Mouse (Mus musculus): ENCODE data around the gene Knstrn. TPM values are rescaled to one million over a fixed set of nuclear protein-coding genes. Genes with fewer than 3 reads are reported as not detected.

The Knstrn gene
- polyA plus RNA-seq, 1 experiment, result 126 TPM

GRCm38 (mm10) chr2:118862340-118862675, 48.5 kb downstream of the Knstrn start:
- H3K4me3 ChIP-seq (ENCODE audit: control insufficient read depth, low read depth, low read length), result peak overlapping the region; percentile 82

GRCm38 (mm10) chr2:118870601-118871000, 56.8 kb downstream of the Knstrn start:
- H3K27me3 ChIP-seq (ENCODE audit: control insufficient read depth, insufficient read depth, low read length), result no peaks in the 10 kb centered on the region
- no peak overlapping the region for H3K27ac ChIP-seq (ENCODE audit: control insufficient read depth, insufficient read depth, low read depth, low read length)
- no peaks in the 10 kb centered on the region for H3K36me3 ChIP-seq (ENCODE audit: control insufficient read depth, insufficient read depth, low read length)
- H3K4me3 ChIP-seq (ENCODE audit: control insufficient read depth, low read depth, low read length), result peak overlapping the region; percentile 23; the same call in 1 of the 2 replicates
- TF ChIP-seq CTCF (IDR thresholded peaks at IDR 0.05; ENCODE audit: control insufficient read depth, insufficient read depth, insufficient replicate concordance, low read depth, low read length), result no peak
- no peak for TF ChIP-seq POLR2A (IDR thresholded peaks at IDR 0.05; ENCODE audit: control insufficient read depth, low read depth, low read length)
- peaks cover 3% of the 10 kb centered on the region; the same call in 1 of the 2 replicates for H3K4me1 ChIP-seq (ENCODE audit: control insufficient read depth, insufficient read depth, low read length)

More at GRCm38 (mm10) chr2:118862340-118862675, 48.5 kb downstream of the Knstrn start:
- no peak for TF ChIP-seq CTCF (IDR thresholded peaks at IDR 0.05; ENCODE audit: control insufficient read depth, insufficient read depth, insufficient replicate concordance, low read depth, low read length)
- no peak for TF ChIP-seq POLR2A (IDR thresholded peaks at IDR 0.05; ENCODE audit: control insufficient read depth, low read depth, low read length)
- peaks cover 6% of the 10 kb centered on the region for H3K4me1 ChIP-seq (ENCODE audit: control insufficient read depth, insufficient read depth, low read length)
- no peaks in the 10 kb centered on the region for H3K27me3 ChIP-seq (ENCODE audit: control insufficient read depth, insufficient read depth, low read length)
- H3K36me3 ChIP-seq (ENCODE audit: control insufficient read depth, insufficient read depth, low read length), result no peaks in the 10 kb centered on the region
- peak overlapping the region; percentile 77 for H3K27ac ChIP-seq (ENCODE audit: control insufficient read depth, insufficient read depth, low read depth, low read length)

DNA sequence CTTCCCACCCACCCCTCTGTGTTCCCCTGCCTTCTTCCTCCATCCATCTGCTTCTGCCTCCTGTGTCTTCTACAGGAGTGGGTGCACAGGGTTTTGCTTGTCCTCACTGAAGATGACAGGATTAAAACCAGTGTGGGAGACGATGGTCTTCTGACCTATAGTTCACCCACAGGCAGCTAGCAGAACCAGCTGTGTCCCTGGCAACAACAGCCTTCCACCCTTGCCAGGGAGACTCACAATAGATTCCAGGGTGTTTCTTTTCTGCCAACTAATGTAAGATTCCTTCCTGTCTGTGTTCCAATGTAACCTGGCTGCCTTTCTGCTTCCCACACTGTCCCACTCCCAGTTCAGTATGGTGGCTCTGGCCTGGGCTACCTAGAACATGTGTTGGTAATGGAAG, 57.2 kb downstream of the Knstrn start:
- no peak for TF ChIP-seq POLR2A (IDR thresholded peaks at IDR 0.05; ENCODE audit: control insufficient read depth, low read depth, low read length)
- no peak for TF ChIP-seq CTCF (IDR thresholded peaks at IDR 0.05; ENCODE audit: control insufficient read depth, insufficient read depth, insufficient replicate concordance, low read depth, low read length)
- Histone ChIP-seq H3K4me1 (ENCODE audit: control insufficient read depth, insufficient read depth, low read length) (peaks cover 3% of the 10 kb centered on the region; the same call in 1 of the 2 replicates), H3K27ac (ENCODE audit: control insufficient read depth, insufficient read depth, low read depth, low read length) (no peak overlapping the region), H3K27me3 (ENCODE audit: control insufficient read depth, insufficient read depth, low read length) (no peaks in the 10 kb centered on the region), H3K36me3 (ENCODE audit: control insufficient read depth, insufficient read depth, low read length) (no peaks in the 10 kb centered on the region), H3K4me3 (ENCODE audit: control insufficient read depth, low read depth, low read length) (no peak overlapping the region)

- Histone ChIP-seq H3K27me3 (ENCODE audit: control insufficient read depth, insufficient read depth, low read length) (no peaks in the 10 kb centered on the region), H3K27ac (ENCODE audit: control insufficient read depth, insufficient read depth, low read depth, low read length) (no peak overlapping the region), H3K4me1 (ENCODE audit: control insufficient read depth, insufficient read depth, low read length) (peaks cover 3% of the 10 kb centered on the region; the same call in 1 of the 2 replicates), H3K4me3 (ENCODE audit: control insufficient read depth, low read depth, low read length) (no peak overlapping the region), H3K36me3 (ENCODE audit: control insufficient read depth, insufficient read depth, low read length) (no peaks in the 10 kb centered on the region)
- no peak for TF ChIP-seq POLR2A (IDR thresholded peaks at IDR 0.05; ENCODE audit: control insufficient read depth, low read depth, low read length)
Measured at GRCm38 (mm10) chr2:118873018-118873417, 59.2 kb downstream of the Knstrn start.

DNA sequence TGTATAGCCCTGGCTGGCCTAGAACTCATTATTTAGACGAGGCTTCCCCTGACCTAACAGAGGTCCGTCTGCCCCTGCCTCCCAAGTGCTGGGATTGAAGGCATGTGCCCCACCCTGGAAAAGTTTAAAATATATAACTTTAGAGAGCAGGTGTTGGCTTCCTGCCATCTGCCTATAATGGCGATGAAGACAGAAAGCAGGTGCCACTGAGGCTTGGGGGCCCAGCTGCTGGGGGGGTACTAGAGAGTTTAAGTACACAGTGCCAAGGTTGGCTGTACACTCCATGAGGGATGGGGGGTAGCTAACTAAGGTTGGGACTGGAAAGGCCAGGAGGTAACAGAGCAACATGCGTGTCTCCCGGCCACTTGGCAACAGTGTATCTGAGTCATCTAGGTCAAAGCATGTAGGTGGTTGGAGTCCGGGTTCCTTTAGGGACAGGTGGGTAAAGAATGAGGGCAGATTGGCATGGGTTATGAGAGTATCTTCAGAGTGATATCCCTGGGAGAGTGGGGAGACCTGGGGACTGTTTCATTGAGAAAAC, 60.2 kb downstream of the Knstrn start:
- TF ChIP-seq POLR2A (IDR thresholded peaks at IDR 0.05; ENCODE audit: control insufficient read depth, low read depth, low read length) (no peak), CTCF (IDR thresholded peaks at IDR 0.05; ENCODE audit: control insufficient read depth, insufficient read depth, insufficient replicate concordance, low read depth, low read length) (no peak)
- H3K36me3 ChIP-seq (ENCODE audit: control insufficient read depth, insufficient read depth, low read length), result no peaks in the 10 kb centered on the region
- no peaks in the 10 kb centered on the region for H3K27me3 ChIP-seq (ENCODE audit: control insufficient read depth, insufficient read depth, low read length)
- H3K27ac ChIP-seq (ENCODE audit: control insufficient read depth, insufficient read depth, low read depth, low read length), result no peak overlapping the region
- peaks cover 3% of the 10 kb centered on the region; the same call in 1 of the 2 replicates for H3K4me1 ChIP-seq (ENCODE audit: control insufficient read depth, insufficient read depth, low read length)
- no peak overlapping the region for H3K4me3 ChIP-seq (ENCODE audit: control insufficient read depth, low read depth, low read length)

DNA sequence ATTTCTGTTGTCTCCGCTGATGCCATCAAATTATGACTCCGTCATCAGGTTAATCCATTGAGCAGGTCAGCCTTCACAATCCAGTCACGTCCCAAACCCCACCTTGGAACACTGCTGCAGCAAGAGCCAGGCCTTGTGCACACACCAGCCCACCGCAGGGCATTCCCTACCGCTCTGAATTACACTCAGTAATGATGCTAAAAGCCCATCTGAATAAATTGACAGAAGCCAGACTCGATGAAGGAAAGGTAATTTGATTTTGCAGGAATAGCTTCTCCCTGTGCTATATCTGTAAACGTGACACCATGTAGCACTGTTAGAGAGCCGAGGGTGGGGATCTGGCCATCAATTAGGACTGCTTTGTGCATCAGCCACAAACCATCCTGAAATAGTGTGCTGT, 61.5 kb downstream of the Knstrn start:
- H3K36me3 ChIP-seq (ENCODE audit: control insufficient read depth, insufficient read depth, low read length), result no peaks in the 10 kb centered on the region

GRCm38 (mm10) chr2:118876453-118876852, 62.6 kb downstream of the Knstrn start:
- no peak for TF ChIP-seq POLR2A (IDR thresholded peaks at IDR 0.05; ENCODE audit: control insufficient read depth, low read depth, low read length)
- TF ChIP-seq CTCF (IDR thresholded peaks at IDR 0.05; ENCODE audit: control insufficient read depth, insufficient read depth, insufficient replicate concordance, low read depth, low read length), result no peak
- Histone ChIP-seq H3K27me3 (ENCODE audit: control insufficient read depth, insufficient read depth, low read length) (no peaks in the 10 kb centered on the region), H3K36me3 (ENCODE audit: control insufficient read depth, insufficient read depth, low read length) (no peaks in the 10 kb centered on the region), H3K4me1 (ENCODE audit: control insufficient read depth, insufficient read depth, low read length) (peaks cover 3% of the 10 kb centered on the region; the same call in 1 of the 2 replicates), H3K27ac (ENCODE audit: control insufficient read depth, insufficient read depth, low read depth, low read length) (no peak overlapping the region), H3K4me3 (ENCODE audit: control insufficient read depth, low read depth, low read length) (no peak overlapping the region)

More for the DNA sequence above, 61.5 kb downstream of the Knstrn start:
- Histone ChIP-seq H3K27ac (ENCODE audit: control insufficient read depth, insufficient read depth, low read depth, low read length) (no peak overlapping the region), H3K4me3 (ENCODE audit: control insufficient read depth, low read depth, low read length) (no peak overlapping the region), H3K27me3 (ENCODE audit: control insufficient read depth, insufficient read depth, low read length) (no peaks in the 10 kb centered on the region), H3K4me1 (ENCODE audit: control insufficient read depth, insufficient read depth, low read length) (peaks cover 3% of the 10 kb centered on the region; the same call in 1 of the 2 replicates)
- TF ChIP-seq POLR2A (IDR thresholded peaks at IDR 0.05; ENCODE audit: control insufficient read depth, low read depth, low read length) (no peak), CTCF (IDR thresholded peaks at IDR 0.05; ENCODE audit: control insufficient read depth, insufficient read depth, insufficient replicate concordance, low read depth, low read length) (no peak)
